Mouse (Mus musculus) heart, postnatal 0 days (tissue): ENCODE results near the gene Tram2. TPM values are rescaled to one million over a fixed set of nuclear protein-coding genes. Genes with fewer than 3 reads are reported as not detected.

Experiments used
- ATAC-seq: fragments of 200-750 bp; cut with Nextera tagmentation; 2 replicates; pipeline ENCODE4 v1.8.0; 2017; ENCODE audit warnings: low read depth, moderate number of reproducible peaks, moderate library complexity; ENCODE audit not compliant: insufficient read depth
- DNase-seq: peaks from one replicate; pipeline ENCODE4 v3.0.0-alpha.2; 2016; ENCODE audit warnings: low spot score
- H3K27ac ChIP-seq: fragments of 300-500 bp; sonication (generic); 2 replicates; pipeline ENCODE4 v1.5.1; 2014; ENCODE audit warnings: low read depth, mild to moderate bottlenecking
- H3K27me3 ChIP-seq: fragments of 300-500 bp; sonication (generic); 2 replicates; pipeline ENCODE4 v1.6.1; 2014; ENCODE audit warnings: low read length, mixed read lengths; ENCODE audit not compliant: control insufficient read depth, insufficient read depth
- H3K36me3 ChIP-seq: fragments of 300-500 bp; sonication (generic); replicated peaks from 2 replicates; pipeline ENCODE4 v1.6.1; 2014; ENCODE audit warnings: low read length, mixed read lengths; ENCODE audit not compliant: control insufficient read depth, insufficient read depth
- H3K4me1 ChIP-seq: fragments of 300-500 bp; sonication (generic); 2 replicates; pipeline ENCODE4 v1.6.1; 2014; ENCODE audit warnings: antibody characterized with exemption; ENCODE audit not compliant: control insufficient read depth, insufficient read depth
- H3K4me2 ChIP-seq: fragments of 300-500 bp; sonication (generic); 2 replicates; pipeline ENCODE4 v1.6.1; 2014; ENCODE audit warnings: low read depth, mild to moderate bottlenecking, low read length, moderate library complexity
- H3K4me3 ChIP-seq: fragments of 300-500 bp; sonication (generic); 2 replicates; pipeline ENCODE4 v1.5.1; 2014; ENCODE audit warnings: low read depth, low read length
- H3K9ac ChIP-seq: fragments of 300-500 bp; sonication (generic); replicated peaks from 2 replicates; pipeline ENCODE4 v1.6.1; 2014; ENCODE audit warnings: low read depth, low read length, mixed read lengths
- H3K9me3 ChIP-seq: fragments of 300-500 bp; sonication (generic); replicated peaks from 2 replicates; pipeline ENCODE4 v1.6.1; 2016; ENCODE audit warnings: low read length; ENCODE audit not compliant: control insufficient read depth
- CTCF ChIP-seq: IDR thresholded peaks from 2 replicates; pipeline ENCODE4 v1.5.1; 2016; ENCODE audit warnings: antibody characterized with exemption, control low read depth, low read depth
- EP300 ChIP-seq: IDR thresholded peaks from 2 replicates; pipeline ENCODE4 v1.6.1; 2016; ENCODE audit warnings: antibody characterized with exemption, low read depth
- WGBS: fragments of 180-500 bp; shearing (Covaris S2); extraction: QIAGEN DNeasy Blood & Tissue Kit; methylation state at CpG from one replicate; pipeline ENCODE4 v1.1.7; 2014; 5-methylcytosine and 5-hydroxymethylcytosine counted together
- polyA plus RNA-seq: library from polyadenylated mRNA; unstranded; fragments of >200 nt; fragmentation: Nextera tagmentation; extraction: Ambion mirVana; gene quantifications from 2 replicates; pipeline ENCODE4 v1.2.1, GENCODE M21; 2015
- total RNA-seq: library from RNA; depleted of rRNA; stranded (reverse); fragments of >200 nt; gene quantifications from 2 replicates; pipeline ENCODE4 v1.2.3, GENCODE M21; 2014; ENCODE audit warnings: low replicate concordance

Gene Tram2
- total and polyA plus RNA-seq, 2 experiments from 2014 or later = 2.4 TPM

DNA sequence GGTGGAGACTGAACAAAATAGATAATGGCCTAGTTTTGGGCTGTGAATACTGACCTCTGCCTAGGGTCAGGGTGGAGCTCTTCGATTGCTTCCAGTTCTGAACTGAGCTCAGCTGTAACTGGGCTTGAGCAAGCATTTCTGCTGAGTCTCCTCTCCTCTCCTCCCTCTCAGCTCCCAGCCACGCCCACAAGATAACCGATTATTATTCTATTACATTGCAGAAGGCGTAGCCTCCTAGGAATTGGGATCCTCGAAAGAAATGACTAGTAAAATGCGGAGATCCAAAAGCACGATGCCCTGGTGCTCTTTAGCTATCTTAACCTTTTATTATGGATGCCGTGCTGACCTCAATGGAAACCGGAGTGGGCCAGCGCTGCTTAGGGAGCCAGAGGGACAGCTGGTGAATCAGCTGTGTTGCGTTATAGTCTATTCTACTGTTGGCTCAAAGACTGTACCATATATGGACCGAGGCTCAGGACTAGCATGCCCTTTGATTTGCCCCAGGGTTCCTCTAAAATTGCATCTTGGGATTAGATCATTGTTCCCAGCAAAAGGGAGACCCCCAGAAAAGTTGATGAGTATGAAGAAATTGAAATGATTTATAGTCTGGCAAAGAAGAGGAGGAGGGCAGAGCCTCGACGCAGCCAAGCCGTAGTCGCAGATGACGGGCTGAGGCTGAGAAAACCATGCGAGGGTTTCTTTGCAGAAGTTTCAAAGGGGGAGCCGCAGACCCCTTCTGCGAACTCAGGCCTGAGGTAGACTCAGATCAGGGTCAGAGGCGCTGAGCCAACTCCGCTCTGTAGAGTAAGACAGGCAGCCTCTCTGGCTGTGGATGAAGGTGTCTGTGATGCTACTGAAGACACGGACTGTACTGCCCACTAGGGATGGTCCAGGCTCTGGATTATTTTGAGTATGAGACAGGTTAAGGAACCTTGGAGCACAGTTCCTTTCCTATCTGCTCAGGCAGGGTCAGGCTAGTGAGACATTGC lies 18.3 kb upstream of the Tram2 start:
- ATAC-seq (no peak), DNase-seq (no peak)
- Histone ChIP-seq H3K4me2 (no peak overlapping the region), H3K9ac (no peak overlapping the region), H3K4me1 (0 out of 2 replicates have a peak, but pooled peaks cover 4% of the 10 kb centered on the region), H3K27me3 (no peaks in the 10 kb centered on the region), H3K9me3 (no peaks in the 10 kb centered on the region), H3K4me3 (no peak overlapping the region), H3K27ac (no peak overlapping the region), H3K36me3 (no peaks in the 10 kb centered on the region)
- WGBS = 80% methylated on average over 23 of the region's 23 CpGs
- TF ChIP-seq CTCF (no peak), EP300 (no peak)

- ATAC-seq (no peak), DNase-seq (no peak)
- no peak overlapping the region for H3K4me3 ChIP-seq
- TF ChIP-seq CTCF (no peak), EP300 (no peak)
- no peak overlapping the region for H3K4me2 ChIP-seq
- H3K36me3 ChIP-seq = no peaks in the 10 kb centered on the region
- WGBS = 48% methylated on average over 4 of the region's 4 CpGs
- no peak overlapping the region for H3K27ac ChIP-seq
- no peak overlapping the region for H3K9ac ChIP-seq
- H3K27me3 ChIP-seq = no peaks in the 10 kb centered on the region
- H3K9me3 ChIP-seq = no peaks in the 10 kb centered on the region
- H3K4me1 ChIP-seq = peaks cover 6% of the 10 kb centered on the region; the same call in 1 of the 2 replicates
Observed at GRCm38 (mm10) chr1:21094644-21095215, 15.7 kb upstream of the Tram2 start.

DNA sequence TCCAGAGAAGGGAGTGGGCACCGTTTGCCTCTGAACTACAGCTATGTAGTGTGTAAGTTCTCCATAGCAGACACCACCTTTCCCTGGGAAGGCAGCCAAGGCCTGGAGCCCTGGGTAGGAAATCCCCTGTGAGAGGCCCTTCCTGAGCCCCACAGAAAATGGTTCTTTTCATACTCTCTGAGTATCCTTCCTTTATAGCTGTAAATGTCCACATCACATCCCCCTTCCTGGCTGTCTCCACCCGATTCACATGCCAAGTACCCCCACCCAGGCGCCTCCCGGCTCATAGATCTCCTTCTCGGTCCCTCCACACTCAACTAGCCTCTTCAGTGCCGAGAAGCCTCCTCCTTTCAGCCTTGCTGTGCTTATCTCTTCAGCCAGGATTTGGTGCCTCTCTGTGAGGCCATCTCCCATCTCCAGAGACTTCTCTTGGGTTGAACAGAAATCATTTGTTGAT lies 10.7 kb upstream of the Tram2 start:
- DNase-seq (no peak), ATAC-seq (peak; percentile 51; the same call in 1 of the 2 replicates)
- Histone ChIP-seq H3K4me3 (no peak overlapping the region), H3K9me3 (no peaks in the 10 kb centered on the region), H3K27me3 (no peaks in the 10 kb centered on the region), H3K9ac (no peak overlapping the region), H3K4me2 (peak overlapping the region; percentile 9; the same call in 1 of the 2 replicates), H3K27ac (peak overlapping the region; percentile 65), H3K4me1 (peaks cover 11% of the 10 kb centered on the region; the same call in 1 of the 2 replicates), H3K36me3 (no peaks in the 10 kb centered on the region)
- 29% methylated on average over 6 of the region's 6 CpGs for WGBS
- TF ChIP-seq EP300 (no peak), CTCF (no peak)

GRCm38 (mm10) chr1:21086291-21086690 lies 7.3 kb upstream of the Tram2 start:
- ATAC-seq = no peak
- Histone ChIP-seq H3K27ac (no peak overlapping the region), H3K9me3 (no peaks in the 10 kb centered on the region), H3K36me3 (no peaks in the 10 kb centered on the region), H3K27me3 (no peaks in the 10 kb centered on the region), H3K4me1 (peaks cover 11% of the 10 kb centered on the region; the same call in 1 of the 2 replicates), H3K9ac (no peak overlapping the region), H3K4me2 (no peak overlapping the region), H3K4me3 (no peak overlapping the region)
- WGBS = 74% methylated on average over 5 of the region's 5 CpGs
- DNase-seq = no peak
- no peak for TF ChIP-seq CTCF
- no peak for TF ChIP-seq EP300

DNA sequence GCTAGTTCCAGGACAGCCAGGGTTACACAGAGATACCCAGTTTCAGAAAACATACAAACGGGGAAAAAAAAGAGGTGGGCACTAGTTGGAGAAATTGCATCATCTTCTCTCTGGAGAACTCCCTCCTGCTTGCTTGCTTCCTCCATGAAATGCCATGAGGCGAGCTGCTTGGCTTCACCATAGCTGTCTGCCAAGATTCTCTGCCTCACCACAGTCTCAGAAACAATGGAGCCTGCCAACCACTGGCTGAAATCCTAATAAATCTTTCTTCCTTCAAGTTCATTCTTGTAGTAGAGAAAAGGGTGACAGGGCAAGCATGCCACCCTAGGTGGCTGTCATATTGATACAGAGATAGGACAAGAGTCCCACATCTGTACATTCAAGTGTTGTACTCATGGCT lies 5.6 kb upstream of the Tram2 start:
- WGBS = 57% methylated on average over 2 of the region's 2 CpGs
- no peak for TF ChIP-seq CTCF
- TF ChIP-seq EP300 = no peak
- Histone ChIP-seq H3K9me3 (no peaks in the 10 kb centered on the region), H3K9ac (no peak overlapping the region), H3K36me3 (no peaks in the 10 kb centered on the region), H3K4me3 (no peak overlapping the region), H3K27ac (no peak overlapping the region), H3K27me3 (no peaks in the 10 kb centered on the region), H3K4me2 (no peak overlapping the region), H3K4me1 (peaks cover 5% of the 10 kb centered on the region; the same call in 1 of the 2 replicates)
- ATAC-seq (no peak), DNase-seq (no peak)
